Mouse (Mus musculus) thymus, postnatal 14 days (tissue): ENCODE data around the gene Tango6.
"Not testable (repeated sequence)": the region's sequence is repeated elsewhere in the genome, so short reads cannot be mapped to it uniquely, and the experiment has no call there.

Experiments
- DNase-seq: peaks from one replicate; pipeline ENCODE4 v3.0.0; 2021

The Tango6 gene

DNA sequence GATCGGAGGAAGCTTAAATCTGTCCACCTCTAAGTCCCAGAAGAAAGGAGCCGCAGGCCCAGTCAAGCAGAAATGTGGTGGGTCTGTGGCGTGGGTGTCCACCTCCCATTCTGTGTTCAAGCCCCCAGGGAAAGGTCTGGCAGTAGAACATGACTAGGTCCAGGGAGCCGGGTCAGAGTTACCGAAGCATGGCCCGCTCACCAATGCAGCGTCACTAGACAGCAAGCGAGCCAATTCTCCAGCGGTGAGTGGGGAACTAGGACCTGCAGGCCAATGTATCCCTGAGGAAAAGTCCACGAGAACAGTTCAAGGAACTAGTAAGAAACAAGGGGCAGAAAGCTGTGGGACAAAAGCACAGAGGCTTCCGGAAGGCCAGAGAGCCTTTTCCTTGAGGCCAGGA lies 201.2 kb downstream of the Tango6 start:
- DNase-seq = not testable (repeated sequence)

DNA sequence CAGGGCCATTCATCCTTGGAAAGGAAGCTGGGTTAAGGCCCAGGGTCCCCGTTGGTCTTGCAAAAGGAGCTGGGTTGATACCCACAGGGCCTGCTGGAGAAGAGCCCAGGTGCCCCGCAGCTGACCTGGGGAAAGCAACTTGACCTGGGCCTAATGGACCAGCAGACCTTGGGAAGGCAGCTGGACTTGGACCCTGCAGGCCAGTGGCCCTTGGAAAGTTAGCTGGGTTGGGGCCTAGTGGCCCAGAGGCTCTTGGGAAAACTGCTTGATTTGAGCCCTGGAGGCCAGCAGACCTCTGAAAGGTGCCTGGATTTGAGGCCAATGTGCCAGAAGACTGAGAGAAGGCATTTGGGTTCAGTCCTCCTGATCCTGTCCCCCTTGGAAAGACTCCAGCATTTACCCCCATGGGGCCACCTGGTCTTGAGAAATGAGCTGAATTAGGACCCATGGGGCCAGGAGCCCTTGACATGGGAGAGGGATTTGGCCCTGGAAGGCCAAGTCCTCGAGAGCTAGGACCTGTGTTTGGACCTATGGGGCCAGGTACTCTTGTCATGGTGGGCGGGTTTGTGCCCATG lies 202.0 kb downstream of the Tango6 start:
- DNase-seq = not testable (repeated sequence)

DNA sequence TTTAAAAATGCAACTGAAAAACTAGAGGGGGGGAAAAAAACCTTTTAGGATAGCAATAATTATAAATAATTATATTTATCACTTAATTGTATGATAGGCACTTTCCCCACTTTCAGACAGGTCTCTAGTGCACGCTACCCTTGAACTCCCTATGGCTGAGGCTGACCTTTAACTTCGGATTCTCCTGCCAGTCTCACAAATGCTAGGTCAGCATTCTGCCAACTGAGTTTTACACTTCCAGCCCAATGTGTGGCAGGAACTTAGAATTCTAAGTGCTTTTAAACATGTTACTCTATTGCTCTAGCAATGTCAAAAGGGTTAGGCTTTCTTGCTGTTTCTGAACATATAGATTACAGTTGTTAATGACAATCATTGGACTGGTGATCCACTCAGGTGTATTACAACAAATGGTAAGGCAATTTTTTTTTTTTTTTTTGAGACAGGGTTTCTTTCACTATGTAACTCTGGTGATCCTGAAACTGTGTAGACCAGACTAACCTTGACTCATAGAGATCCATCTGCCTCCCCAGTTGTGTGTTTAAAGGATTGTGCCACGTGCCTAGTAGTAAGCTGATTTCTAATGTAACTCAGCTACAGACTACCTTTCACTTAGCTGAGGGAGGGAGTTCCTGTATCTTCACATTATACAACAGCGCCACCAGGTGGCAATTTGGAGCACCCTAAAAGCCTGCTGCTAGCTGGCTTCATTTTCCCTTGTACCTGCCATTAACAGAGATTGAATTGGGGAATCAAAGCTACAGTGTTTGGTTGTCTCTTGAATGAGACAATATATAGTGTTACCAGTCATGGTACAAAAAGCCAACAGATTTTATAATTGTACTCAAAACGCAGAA lies 204.7 kb downstream of the Tango6 start:
- peak; percentile 82 for DNase-seq

DNA sequence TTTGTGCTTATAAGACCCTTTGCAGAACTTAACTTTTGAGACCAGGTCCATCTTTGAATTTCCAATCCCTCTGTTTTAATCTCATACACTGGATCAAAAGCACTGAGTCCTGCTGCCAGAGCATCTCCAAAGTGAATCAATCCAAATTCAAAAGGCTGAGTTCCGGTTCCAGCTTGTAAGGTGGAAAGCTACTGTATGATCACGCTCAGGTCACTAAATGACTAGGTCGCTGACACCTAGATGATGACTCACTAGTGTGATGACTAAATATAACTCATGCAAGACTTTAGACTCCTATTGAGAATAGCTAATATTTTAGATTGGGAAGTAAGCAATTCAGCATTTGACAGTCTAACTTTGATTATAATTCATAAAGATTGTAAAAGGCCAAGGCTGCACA lies 205.9 kb downstream of the Tango6 start:
- no peak for DNase-seq

DNA sequence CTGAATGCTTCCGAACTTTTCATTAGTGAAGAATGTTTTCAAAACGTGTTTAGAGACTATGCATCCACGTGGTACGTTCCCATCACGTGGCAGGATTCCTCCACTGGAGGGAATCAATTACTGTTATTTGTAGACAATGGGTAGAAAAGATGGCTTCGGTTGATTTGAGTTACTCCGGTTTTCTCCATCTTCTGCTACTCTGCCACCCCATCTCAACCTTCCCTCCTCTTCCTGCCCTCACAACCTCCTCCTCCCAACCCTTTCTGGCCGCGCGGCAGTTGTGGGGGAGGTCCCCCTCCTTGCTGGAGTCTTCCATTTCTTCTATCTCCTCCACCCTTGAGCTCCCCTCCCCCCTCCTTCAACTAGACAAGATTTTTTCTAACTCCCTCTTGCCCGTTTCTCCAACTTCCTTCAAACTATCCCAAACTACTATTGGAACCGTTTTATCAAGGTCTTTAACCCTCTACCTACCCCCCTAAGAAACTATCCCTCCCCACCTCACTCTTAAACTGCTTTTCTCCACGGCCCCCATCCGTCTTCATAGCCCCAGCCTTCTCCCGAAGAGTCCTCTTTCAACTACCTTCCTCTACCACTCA lies 209.4 kb downstream of the Tango6 start:
- peak; percentile 70 for DNase-seq

DNA sequence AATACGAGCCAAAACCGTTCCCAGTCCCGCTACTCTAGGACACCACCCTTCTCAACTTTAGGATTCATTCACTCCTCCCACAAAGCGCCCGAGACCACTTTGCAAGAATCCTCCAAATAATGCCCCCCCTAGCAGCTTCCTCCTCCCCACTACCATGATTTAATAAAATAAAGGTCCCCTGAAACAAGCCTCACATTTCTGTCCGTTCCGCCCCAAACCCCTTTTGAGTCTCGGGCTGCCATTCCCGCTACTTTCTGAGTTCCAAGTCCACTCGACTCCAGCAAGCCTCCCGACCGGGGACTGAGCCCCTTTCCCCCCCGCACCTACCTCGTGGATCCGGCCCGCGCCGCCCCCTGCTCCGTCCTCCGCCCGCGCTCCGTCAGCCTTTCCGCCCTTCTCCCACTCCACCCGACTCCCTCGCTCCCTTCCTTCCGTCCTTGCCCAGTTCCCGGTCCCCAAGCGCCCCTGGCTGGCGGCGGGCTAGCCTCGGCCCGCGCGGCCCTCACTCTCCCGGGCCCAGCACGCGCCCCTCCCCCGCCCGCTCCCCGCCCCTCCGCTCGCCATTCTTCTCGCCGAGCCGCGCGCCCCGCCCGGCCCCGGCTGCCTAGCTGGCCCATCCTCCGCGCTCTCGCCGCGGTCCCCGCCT lies 210.1 kb downstream of the Tango6 start:
- DNase-seq = peak; percentile 67

DNA sequence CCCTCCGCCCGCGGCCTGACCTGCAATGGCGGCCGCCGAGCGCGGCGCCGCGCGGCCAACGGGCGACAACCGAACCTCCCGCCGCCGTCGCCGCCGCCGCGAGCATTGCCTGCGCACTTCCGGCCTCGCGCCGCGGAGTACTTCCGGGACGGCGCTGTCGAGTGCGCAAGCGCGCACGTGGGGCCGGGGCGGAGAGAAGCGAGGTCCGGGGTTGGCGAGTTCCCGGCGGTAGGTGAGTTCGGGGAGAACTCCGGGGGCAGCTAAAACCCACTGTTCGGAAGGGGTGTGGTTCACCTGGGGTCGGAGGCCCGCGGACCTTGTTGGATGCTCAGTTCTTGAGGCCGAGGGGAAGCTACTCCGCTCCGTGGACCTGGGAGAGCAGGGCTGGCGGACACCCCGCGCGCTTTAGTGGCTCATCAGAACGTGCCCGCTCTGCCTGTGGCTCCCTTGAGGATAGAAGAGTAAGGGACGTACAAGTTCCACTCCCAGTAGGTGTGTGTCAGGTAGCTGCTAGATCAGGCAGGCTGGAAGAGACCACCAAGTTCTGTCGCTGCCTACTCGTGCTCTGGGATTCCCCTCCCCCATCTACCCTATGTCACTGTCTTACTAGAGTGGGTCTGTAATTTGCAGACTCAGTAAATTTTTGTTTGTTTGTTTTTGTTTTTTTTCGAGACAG lies 210.8 kb downstream of the Tango6 start, which contains the start of gene Utp4:
Utp4 (plus strand) TSS at position 156 of the 676 bp plus-strand sequence.
- DNase-seq = peak; percentile 90

DNA sequence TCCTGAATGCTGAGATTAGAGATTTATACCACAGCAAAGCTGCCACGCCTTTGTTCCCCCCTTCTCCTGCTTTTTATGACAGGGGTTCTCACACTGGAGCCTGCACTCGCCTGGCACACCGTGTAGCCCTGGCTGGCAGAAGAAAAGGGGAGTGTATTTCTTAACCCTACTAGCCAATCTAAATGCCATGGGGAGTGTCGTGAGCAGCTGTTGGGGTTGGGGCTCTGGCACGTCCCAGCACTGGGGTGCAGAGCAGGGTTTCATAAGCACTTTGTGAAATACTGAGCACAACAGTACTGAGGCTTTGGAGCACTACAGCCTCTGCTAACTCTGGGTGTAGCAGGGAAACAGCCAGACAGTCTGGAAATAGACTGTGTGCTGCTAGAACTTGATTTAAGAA lies 216.6 kb downstream of the Tango6 start:
- no peak for DNase-seq
